Mouse (Mus musculus): Measurements from ENCODE around the gene Naa60. TPM values are rescaled to one million over a fixed set of nuclear protein-coding genes. Genes with fewer than 3 reads are reported as not detected.
A peak's percentile ranks its signal among the peaks of the same experiment; 100 is the strongest.
"Not testable (repeated sequence)": the region's sequence is repeated elsewhere in the genome, so short reads cannot be mapped to it uniquely, and the experiment has no call there.

The Naa60 gene
- 100 to 1,000 TPM; 104 to 107 TPM for total RNA-seq (2021)

DNA sequence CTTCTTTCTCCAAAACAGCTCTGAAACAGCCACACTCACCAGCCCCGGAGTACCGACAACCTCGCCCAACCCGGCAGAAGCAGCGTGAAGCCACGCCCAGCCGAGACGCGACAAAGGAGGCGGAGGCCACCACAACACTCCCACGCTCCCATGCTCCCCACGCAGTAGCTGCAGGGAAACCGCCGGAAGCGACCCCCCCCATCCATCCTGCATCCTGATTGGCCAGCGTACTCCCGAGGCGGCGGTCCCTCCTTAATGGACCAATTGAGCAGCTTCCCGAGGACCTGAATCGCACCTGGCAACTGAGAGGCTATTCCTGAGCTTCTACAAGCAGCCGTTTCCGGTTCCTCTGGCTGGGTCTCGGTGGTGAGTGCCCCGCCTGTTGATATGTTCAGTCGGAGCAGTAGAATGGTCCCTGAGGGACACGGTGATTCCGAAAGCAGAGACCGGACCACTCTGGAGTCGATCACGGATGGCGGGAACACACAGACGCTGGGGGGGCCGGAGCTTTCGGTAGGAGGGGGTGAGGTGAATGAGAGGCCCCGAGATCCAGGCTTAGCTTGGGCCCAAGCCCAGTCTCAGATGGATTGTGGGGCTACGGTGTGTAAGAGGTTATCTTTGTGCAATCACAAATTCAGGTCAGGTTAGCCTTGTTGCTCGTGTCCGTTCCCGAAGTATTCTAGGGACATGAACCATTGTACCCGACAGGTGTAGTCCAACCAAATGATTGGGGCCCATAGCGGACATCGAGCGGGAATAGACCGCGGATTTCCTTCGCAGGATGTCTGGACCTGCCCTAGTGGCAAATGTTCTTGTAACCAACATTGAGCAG, at the start of gene Naa60:
Gene Naa60 (plus strand): TSS at position 160 of the 832 bp plus-strand sequence.
- DNase-seq (ENCODE audit: extremely low spot score in 1 of 2, low spot score in 1 of 2), result peak; percentile 67 to 68

GRCm38 (mm10) chr16:3828021-3828420, 44.2 kb upstream of the Naa60 start:
- DNase-seq (ENCODE audit: extremely low spot score in 1 of 2, low spot score in 1 of 2), result no peak

DNA sequence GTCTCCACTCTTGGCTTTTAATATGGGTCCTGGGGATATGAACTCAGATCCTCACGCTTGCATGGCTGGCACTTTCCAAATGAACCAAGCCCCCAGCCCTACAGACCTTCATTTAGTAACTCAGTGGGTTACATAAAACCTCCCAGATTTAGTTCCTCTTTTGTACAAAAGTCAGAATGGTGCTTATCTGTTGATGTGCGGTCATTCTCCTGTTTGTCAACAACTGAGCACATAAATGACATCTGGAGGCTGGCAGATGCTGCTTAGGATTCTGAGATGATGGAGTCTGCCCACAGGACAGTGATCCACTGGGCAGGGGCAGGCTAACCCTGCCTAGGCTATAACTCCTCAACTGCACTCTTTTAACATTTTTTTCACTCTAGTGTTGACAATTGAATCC, 42.4 kb upstream of the Naa60 start:
- no peak for DNase-seq (ENCODE audit: extremely low spot score in 1 of 2, low spot score in 1 of 2)

DNA sequence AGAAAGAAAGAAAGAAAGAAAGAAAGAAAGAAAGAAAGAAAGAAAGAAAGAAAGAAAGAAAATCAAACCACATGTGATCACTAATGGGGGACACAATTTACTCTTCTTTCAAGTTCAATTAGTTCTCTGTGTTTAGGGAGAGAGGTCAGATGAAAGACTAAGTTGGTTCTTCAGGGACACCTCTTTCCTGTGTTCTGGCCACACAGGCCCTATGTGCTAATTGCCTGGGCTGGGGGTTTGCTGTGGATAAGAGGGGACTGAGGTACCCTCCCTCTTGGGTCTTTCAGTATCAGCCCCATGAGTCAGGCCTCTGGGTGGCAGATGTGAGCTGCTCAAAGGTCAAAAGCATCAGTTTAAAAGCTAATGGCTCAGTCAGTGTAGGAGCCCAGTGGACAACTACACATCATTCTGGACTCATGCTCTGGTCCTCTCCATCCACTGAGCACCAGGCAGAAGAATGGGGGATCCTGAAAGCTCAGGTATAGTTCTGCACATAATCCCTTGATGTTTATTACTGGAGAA, 41.5 kb upstream of the Naa60 start, which contains the start of gene Olfr15:
Gene Olfr15 (plus strand): TSS at position 291 of the 522 bp plus-strand sequence.
- no peak for DNase-seq (ENCODE audit: extremely low spot score in 1 of 2, low spot score in 1 of 2)

- DNase-seq (ENCODE audit: extremely low spot score in 1 of 2, low spot score in 1 of 2), result no peak
These were observed 36.7 kb upstream of the Naa60 start for GRCm38 (mm10) chr16:3835461-3835860.

DNA sequence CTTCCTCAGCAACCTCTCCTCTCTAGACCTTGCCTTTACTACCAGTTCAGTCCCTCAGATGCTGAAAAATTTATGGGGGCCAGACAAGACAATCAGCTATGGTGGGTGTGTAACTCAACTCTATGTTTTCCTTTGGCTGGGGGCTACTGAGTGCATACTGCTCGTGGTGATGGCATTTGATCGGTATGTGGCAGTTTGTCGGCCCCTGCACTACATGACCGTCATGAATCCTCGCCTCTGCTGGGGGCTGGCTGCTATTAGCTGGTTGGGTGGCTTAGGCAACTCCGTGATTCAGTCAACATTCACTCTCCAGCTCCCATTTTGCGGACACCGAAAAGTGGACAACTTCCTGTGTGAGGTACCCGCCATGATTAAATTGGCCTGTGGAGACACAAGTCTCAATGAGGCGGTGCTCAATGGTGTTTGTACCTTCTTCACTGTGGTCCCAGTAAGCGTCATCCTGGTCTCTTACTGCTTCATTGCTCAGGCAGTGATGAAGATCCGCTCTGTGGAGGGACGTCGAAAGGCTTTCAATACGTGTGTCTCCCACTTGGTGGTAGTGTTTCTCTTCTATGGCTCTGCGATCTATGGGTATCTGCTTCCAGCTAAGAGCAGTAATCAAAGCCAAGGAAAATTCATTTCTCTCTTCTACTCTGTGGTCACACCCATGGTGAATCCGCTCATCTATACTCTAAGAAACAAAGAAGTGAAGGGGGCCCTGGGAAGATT, 32.9 kb upstream of the Naa60 start:
- DNase-seq (ENCODE audit: extremely low spot score in 1 of 2, low spot score in 1 of 2), result no peak

- no peak for DNase-seq (ENCODE audit: extremely low spot score in 1 of 2, low spot score in 1 of 2)
These were observed 29.2 kb upstream of the Naa60 start for GRCm38 (mm10) chr16:3842989-3843388.

DNA sequence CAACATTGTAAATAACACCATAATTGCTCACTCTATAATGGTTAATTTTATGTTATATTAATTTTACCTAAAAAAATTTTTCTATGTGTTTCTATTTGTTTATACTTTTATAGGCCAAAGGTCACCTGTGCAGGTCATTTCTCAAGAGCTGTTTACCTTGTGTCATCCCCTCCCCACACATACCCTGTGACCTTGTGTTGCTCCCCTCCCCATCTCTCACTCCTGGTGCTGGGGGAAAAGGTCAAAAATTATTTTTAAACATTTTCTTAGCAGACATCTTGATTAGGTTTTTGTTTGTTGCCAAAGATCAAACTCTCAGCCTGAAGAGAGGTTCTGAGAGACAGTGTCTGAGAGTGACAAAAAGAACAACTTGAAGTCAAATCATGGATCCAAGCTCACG, 28.4 kb upstream of the Naa60 start:
- DNase-seq (ENCODE audit: extremely low spot score in 1 of 2, low spot score in 1 of 2), result no peak

DNA sequence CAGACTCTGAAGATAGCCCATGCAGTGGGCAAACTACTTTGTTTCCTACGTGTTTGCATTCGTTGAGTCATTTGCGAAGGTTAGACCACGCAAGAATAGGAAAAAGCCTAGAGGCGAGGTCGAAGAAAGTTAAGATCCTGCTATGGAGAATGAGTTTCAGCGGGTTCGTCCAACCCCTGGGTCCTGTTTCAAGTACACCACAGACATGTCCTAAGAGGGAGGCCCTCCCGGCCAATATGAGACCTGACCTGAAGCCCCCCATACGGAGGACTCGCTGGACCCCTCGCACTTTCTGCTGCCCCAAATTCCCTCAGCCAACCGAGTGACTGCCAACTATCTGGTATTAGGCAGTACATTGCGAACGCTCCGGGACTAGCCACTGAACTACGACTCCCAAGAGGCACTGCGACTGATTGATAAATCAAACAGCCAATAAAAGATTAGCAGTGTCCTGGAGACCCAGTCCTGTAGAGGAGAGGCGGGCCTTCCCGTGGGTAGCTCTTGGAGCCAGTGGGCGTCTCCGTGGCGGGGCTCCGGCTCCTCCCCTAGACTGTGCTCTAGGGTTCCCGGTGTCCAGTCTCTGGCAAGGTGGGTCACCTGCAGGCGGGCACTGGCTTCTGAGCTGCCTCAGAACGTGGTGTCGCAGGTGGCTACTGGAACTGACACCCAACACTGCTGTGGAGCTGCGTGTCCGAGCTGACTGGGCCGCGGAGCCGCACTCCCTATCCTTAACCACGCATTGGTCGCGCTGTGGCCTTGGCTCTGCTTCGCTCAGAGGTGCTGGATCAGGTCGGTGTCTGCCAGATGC, 25.3 kb upstream of the Naa60 start, which contains the start of gene Zfp174:
Gene Zfp174 (plus strand): TSS at position 558 of the 808 bp plus-strand sequence.
- peak; percentile 78 to 86 for DNase-seq (ENCODE audit: extremely low spot score in 1 of 2, low spot score in 1 of 2)

- DNase-seq (ENCODE audit: extremely low spot score in 1 of 2, low spot score in 1 of 2), result no peak
These were observed 24.3 kb upstream of the Naa60 start for GRCm38 (mm10) chr16:3847871-3848270.

GRCm38 (mm10) chr16:3848416-3848815, 23.8 kb upstream of the Naa60 start:
- no peak for DNase-seq (ENCODE audit: extremely low spot score in 1 of 2, low spot score in 1 of 2)

GRCm38 (mm10) chr16:3851301-3851700, 20.9 kb upstream of the Naa60 start:
- DNase-seq (ENCODE audit: extremely low spot score in 1 of 2, low spot score in 1 of 2), result not testable (repeated sequence)

GRCm38 (mm10) chr16:3852586-3852985, 19.6 kb upstream of the Naa60 start:
- no peak for DNase-seq (ENCODE audit: extremely low spot score in 1 of 2, low spot score in 1 of 2)

GRCm38 (mm10) chr16:3854437-3855182, 17.6 kb upstream of the Naa60 start:
- DNase-seq (ENCODE audit: extremely low spot score in 1 of 2, low spot score in 1 of 2), result no peak

DNA sequence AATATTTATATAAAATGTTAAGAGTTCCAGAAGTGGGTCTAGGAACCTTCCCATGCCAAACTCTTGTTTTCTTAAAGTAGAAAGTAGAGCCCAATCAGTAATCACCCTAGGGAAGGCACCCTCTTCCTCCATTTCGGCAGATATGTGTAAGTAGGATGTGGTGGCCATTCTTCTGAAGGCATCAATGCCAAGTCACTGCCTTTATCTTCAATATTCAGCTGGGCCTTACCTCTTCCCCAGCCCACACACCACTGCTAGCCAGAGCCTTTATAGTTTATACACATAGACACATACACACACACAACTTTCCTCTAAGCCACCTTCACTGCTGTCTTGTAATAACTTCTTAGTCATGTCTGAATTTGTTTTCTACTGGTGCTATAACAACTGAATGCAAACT, 16.4 kb upstream of the Naa60 start:
- DNase-seq (ENCODE audit: extremely low spot score in 1 of 2, low spot score in 1 of 2), result no peak

DNA sequence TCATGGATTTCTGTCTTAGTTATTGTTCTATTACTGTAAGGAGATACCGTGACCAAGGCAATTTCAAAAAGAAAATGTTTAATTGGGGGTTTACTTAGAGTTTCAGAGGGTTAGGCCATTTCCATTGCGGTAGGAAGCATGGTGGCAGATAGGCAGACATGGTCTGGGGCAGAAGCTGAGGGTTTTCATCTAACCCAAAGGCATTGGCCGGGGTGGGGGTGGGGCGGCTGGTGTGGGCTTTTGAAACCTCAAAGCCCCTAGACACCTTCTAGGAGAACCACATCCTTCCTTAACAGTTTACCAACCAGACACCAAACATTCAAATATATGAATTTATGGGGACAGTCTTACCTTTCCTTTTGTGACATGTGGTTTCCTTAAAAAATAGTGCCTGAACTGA, 12.9 kb upstream of the Naa60 start:
- DNase-seq (ENCODE audit: extremely low spot score in 1 of 2, low spot score in 1 of 2), result no peak

GRCm38 (mm10) chr16:3871815-3872214, 360 bp upstream of the Naa60 start:
- no peak for DNase-seq (ENCODE audit: extremely low spot score in 1 of 2, low spot score in 1 of 2)

GRCm38 (mm10) chr16:3876346-3876745, 4.2 kb downstream of the Naa60 start:
- DNase-seq (ENCODE audit: extremely low spot score in 1 of 2, low spot score in 1 of 2), result no peak

GRCm38 (mm10) chr16:3884201-3885064, 12.3 kb downstream of the Naa60 start, which contains the start of the genes Zfp597 and Gm20695:
Gene Zfp597, minus strand, starts transcription at chr16:3884561.
Gene Gm20695, plus strand, starts transcription at chr16:3884648.
- peak; percentile 86 to 91 for DNase-seq (ENCODE audit: extremely low spot score in 1 of 2, low spot score in 1 of 2)
